Mouse (Mus musculus) midbrain, embryonic 10.5 days (tissue): ENCODE measurements around the gene Barhl1. TPM values are rescaled to one million over a fixed set of nuclear protein-coding genes. Genes with fewer than 3 reads are reported as not detected.

Experiments
- DNase-seq: peaks from one replicate; pipeline ENCODE4 v3.0.0-alpha.2; 2017; ENCODE audit warnings: low spot score
- H3K27ac ChIP-seq: fragments of 300-500 bp; sonication (generic); replicated peaks from 2 replicates; pipeline ENCODE4 v1.5.1; 2016; ENCODE audit warnings: mild to moderate bottlenecking
- H3K27me3 ChIP-seq: fragments of 300-500 bp; sonication (generic); 2 replicates; pipeline ENCODE4 v1.6.1; 2016; ENCODE audit warnings: low read depth, mild to moderate bottlenecking; ENCODE audit not compliant: poor library complexity, severe bottlenecking
- H3K36me3 ChIP-seq: fragments of 300-500 bp; sonication (generic); 2 replicates; pipeline ENCODE4 v1.6.1; 2016; ENCODE audit warnings: mild to moderate bottlenecking, moderate library complexity
- H3K4me1 ChIP-seq: fragments of 300-500 bp; sonication (generic); 2 replicates; pipeline ENCODE4 v1.6.1; 2016
- H3K4me3 ChIP-seq: fragments of 300-500 bp; sonication (generic); 2 replicates; pipeline ENCODE4 v1.5.1; 2016; ENCODE audit warnings: mild to moderate bottlenecking, moderate library complexity
- H3K9me3 ChIP-seq: fragments of 300-500 bp; sonication (generic); replicated peaks from 2 replicates; pipeline ENCODE4 v1.6.1; 2016; ENCODE audit warnings: mild to moderate bottlenecking
- WGBS: fragments of 180-500 bp; shearing (Covaris S2); methylation state at CpG from one replicate; pipeline ENCODE4 v1.1.7; 2016; 5-methylcytosine and 5-hydroxymethylcytosine counted together
- polyA plus RNA-seq: library from polyadenylated mRNA; unstranded; fragments of >200 nt; fragmentation: Nextera tagmentation; extraction: Ambion mirVana; gene quantifications from 2 replicates; pipeline ENCODE4 v1.2.1, GENCODE M21; 2016

Gene Barhl1
- polyA plus RNA-seq, 1 experiment from 2014 or later = 10.9 TPM

DNA sequence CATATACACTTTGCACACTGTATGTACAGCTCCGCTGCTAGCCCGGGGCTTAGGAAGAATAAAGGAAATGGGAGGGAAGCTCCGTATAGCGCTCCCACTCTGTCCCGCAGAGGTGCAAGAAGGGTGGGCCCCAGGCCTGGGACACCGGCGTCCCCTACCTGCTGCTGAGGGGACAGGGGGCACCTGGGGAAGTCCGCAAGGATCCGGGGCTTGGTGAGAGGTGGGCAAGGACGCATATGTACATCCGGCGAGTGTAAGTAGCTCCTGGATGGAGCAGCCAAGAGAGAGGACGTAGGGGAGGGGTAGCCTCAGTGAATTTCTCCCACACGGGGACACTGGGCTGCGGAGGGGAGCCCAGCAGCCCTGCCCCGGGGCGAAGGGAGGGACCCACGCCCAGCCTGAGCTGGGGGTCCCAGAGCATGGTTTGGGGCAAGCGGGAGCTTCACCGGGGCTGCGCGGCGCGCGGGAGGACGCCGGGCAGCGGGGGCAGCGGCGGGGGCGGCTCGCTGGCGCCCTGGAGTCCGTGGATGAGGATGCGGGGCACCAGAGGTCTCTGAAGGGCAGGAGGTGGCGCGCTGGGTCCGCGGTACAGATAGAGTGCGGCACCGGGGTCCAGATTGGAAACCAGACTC, 7.2 kb downstream of the Barhl1 start:
- no peaks in the 10 kb centered on the region for H3K9me3 ChIP-seq
- H3K4me1 ChIP-seq = peaks cover 72% of the 10 kb centered on the region
- H3K36me3 ChIP-seq = 0 out of 2 replicates have a peak, but pooled peaks cover 9% of the 10 kb centered on the region
- under 1% methylated on average over 41 of the region's 41 CpGs for WGBS
- peak; percentile 47 for DNase-seq
- peaks cover 100% of the 10 kb centered on the region for H3K27me3 ChIP-seq
- H3K4me3 ChIP-seq = peak overlapping the region; percentile 53
- peak overlapping the region; percentile 84 for H3K27ac ChIP-seq

DNA sequence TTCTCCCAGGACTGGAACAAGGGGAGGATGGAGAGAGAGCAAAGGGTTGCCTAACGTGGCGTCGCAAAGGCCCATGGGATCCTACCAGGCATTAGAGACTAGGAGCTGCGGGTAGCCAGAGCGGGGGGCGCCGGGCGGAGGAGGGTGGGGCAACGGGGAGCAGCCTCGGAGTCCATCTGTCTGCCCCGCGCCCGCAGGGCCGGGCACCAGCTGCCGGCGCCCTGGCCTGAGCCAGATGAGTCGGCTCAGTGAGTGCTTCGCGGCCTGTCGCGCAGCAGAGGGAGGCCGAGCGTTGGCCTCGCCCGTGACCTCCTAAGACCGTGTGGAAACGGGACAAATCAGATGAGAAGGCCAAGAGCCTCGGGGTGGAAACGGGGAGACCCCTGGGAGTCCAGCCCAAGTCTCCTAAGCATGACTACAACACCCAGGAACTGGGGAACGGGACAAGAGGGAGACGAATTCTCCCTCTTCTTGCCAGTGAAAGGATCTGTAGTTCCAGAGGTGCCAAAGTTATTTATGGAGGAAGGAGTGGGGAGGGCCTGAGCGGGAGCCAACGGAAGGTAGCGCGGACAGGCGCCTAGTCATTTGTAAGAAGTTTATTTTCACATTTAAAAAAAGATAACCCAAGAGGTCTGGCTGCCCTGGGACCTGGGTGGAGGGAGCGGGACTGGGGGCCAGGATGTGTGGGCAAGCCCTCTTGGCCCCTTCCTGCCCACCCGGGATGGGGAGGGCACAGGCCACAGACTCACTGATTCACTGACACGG, 7.9 kb downstream of the Barhl1 start:
- Histone ChIP-seq H3K27me3 (peaks cover 100% of the 10 kb centered on the region), H3K27ac (peak overlapping the region; percentile 84), H3K4me1 (peaks cover 79% of the 10 kb centered on the region), H3K4me3 (peak overlapping the region; percentile 53), H3K36me3 (0 out of 2 replicates have a peak, but pooled peaks cover 9% of the 10 kb centered on the region), H3K9me3 (no peaks in the 10 kb centered on the region)
- peak; percentile 77 for DNase-seq
- WGBS = under 1% methylated on average over 39 of the region's 39 CpGs

DNA sequence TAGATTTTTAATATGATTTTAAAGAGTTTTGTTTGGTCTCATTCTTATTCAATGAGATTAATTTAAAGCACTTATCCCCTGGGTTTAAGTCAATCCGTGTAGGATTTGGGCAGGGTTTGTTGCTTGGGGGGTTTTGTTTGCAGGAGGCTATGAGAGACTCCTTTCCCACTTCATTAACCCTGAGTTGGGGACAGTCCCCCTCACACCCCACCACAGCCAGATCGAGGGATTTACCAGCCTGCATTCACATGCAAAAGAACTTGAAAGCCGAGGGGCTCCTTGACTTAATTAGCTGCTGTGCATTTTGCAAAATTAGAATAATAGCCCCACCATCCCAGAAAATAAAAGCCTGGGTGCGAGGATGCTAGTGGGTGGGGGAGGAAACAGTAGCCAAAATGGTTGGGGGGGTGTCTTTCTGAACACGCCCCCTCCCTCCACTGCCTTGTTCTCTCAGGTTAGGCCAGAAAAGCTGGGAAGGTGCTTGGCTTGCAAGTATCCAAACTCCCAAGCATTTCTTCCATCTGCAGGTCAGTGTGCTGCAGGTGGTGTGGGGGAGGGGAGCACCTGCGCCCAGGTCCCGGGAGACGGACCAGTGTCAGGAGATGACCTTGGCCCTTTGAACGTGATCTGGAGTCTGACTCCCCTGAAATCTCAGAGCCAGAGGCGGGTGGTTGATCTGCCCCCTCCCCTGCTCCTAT, 8.6 kb downstream of the Barhl1 start:
- under 1% methylated on average over 10 of the region's 10 CpGs for WGBS
- Histone ChIP-seq H3K36me3 (peaks cover 12% of the 10 kb centered on the region), H3K9me3 (no peaks in the 10 kb centered on the region), H3K27me3 (peaks cover 100% of the 10 kb centered on the region), H3K4me1 (peaks cover 80% of the 10 kb centered on the region), H3K27ac (peak overlapping the region; percentile 84), H3K4me3 (peak overlapping the region; percentile 53)
- DNase-seq = peak; percentile 37

DNA sequence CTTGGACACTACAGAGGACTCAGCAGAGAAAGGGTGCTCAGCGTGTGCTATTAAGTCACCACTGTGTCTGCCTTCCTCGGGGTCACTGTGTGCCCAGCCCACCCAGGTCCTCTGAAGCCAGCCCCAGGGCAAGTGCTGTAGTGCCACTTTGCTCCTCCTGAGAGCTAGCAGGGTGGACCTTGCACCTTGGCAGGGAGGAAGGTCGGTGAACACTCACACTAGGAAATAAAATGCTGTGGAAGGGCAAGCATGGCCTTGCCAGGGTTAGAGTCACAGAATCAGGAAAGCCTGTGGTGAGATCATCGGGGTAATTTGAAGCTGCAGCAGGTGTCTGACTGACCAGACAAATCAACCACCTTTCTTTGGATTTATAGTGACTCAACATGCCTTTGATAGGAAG, 10.9 kb downstream of the Barhl1 start:
- no peak overlapping the region for H3K27ac ChIP-seq
- peaks cover 28% of the 10 kb centered on the region for H3K36me3 ChIP-seq
- DNase-seq = peak; percentile 58
- H3K4me1 ChIP-seq = peaks cover 61% of the 10 kb centered on the region
- H3K9me3 ChIP-seq = no peaks in the 10 kb centered on the region
- 44% methylated on average over 4 of the region's 4 CpGs for WGBS
- no peak overlapping the region for H3K4me3 ChIP-seq
- peaks cover 100% of the 10 kb centered on the region for H3K27me3 ChIP-seq

DNA sequence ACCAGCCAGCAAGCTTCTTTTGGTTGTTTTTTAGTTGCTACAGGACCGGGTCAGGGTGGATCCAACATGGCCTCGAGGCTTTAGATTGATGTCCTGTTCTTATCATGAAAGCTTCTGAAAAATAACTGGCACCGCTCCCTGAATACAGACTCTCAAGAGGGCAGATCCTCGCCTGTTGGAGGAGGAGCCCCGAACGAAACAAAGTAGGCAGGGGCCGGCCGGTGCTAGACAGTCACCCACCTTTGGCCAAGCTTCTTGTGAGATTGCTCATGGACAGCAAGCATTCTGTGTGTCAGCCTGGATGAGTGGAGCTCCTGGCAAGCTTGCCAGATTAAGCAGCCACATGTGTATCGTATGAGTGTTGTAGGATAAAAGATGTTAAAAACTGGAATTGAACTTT, 11.7 kb downstream of the Barhl1 start:
- Histone ChIP-seq H3K9me3 (no peaks in the 10 kb centered on the region), H3K36me3 (peaks cover 35% of the 10 kb centered on the region), H3K27ac (0 out of 2 replicates have a peak overlapping the region, but pooled peaks have one; percentile 20), H3K4me1 (peaks cover 61% of the 10 kb centered on the region), H3K4me3 (no peak overlapping the region), H3K27me3 (peaks cover 100% of the 10 kb centered on the region)
- no peak for DNase-seq
- WGBS = 69% methylated on average over 9 of the region's 9 CpGs

DNA sequence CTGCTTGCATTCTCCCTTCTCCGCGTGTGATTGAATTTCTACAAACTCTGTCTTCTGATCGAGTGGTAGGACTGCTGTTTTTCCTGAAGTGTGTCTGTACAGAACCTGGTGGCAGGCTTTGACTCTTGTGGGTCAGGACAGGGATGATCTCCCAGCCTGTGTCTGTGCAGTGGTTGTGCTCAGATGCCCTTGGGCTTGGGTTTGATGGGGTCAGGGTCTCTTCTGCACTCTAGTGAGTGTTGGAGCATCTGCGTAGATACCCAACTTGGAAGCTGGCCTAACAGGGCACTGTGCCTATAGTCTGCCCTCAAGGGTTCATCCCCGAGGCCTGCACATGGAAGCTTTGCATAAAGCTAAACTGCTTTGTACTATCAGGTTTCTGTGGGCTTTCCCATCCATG, 12.6 kb downstream of the Barhl1 start:
- 86% methylated on average over 5 of the region's 5 CpGs for WGBS
- Histone ChIP-seq H3K4me1 (peaks cover 53% of the 10 kb centered on the region), H3K36me3 (peaks cover 43% of the 10 kb centered on the region), H3K27ac (no peak overlapping the region), H3K9me3 (no peaks in the 10 kb centered on the region), H3K4me3 (no peak overlapping the region), H3K27me3 (peaks cover 100% of the 10 kb centered on the region)
- DNase-seq = no peak

DNA sequence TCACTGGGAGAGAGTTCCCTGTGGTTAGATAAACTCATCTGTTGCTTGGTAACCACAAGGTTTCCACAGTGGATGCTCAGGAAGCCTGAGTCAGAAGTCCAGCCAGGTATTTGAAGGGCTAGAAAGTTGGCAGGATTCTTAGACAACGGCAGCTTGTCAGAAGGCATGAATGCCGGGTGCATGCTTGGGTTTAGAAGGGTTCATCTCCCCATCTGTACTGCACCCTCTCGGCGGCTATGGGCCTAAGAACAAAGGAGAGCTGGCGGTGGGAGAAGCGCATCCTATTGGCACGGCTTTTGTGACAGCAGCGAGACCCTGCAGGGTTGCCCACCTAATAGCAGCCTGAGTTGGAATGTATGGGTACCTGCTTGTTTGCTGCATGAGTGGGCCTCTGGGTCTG, 14.2 kb downstream of the Barhl1 start:
- H3K4me1 ChIP-seq = peaks cover 38% of the 10 kb centered on the region
- 90% methylated on average over 8 of the region's 8 CpGs for WGBS
- no peaks in the 10 kb centered on the region for H3K9me3 ChIP-seq
- no peak overlapping the region for H3K27ac ChIP-seq
- H3K4me3 ChIP-seq = no peak overlapping the region
- peaks cover 55% of the 10 kb centered on the region for H3K36me3 ChIP-seq
- no peak for DNase-seq
- peaks cover 100% of the 10 kb centered on the region for H3K27me3 ChIP-seq

DNA sequence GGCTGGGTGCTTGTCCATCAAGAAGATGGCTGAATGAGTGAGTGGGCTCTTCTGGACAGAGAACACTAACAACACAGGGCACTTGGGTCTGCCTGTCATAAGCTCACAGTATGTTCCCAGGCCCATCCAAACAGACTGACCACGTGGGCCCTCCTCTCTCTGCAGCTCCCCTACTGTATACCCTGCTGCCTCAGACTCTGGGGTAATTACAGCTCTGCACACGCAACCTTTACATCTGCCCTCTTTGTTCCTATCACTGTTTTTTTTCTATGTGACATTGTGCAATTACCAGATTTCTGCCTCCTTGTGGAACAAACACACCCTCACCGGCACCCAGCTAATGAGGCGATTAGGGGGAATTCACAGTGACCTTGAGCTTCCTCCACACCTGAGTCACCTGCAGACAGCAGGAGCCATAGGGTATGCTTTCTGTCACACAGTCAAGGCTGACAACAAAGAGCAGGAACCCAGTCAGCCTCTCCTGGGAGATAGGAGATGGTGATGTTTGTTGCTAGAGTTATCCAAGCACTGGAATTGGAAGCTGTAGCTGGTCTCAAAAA, 19.0 kb downstream of the Barhl1 start:
- Histone ChIP-seq H3K9me3 (no peaks in the 10 kb centered on the region), H3K27me3 (peaks cover 100% of the 10 kb centered on the region), H3K4me3 (no peak overlapping the region), H3K36me3 (peaks cover 83% of the 10 kb centered on the region), H3K27ac (no peak overlapping the region), H3K4me1 (peaks cover 22% of the 10 kb centered on the region)
- DNase-seq = no peak
- 83% methylated on average over 4 of the region's 4 CpGs for WGBS

DNA sequence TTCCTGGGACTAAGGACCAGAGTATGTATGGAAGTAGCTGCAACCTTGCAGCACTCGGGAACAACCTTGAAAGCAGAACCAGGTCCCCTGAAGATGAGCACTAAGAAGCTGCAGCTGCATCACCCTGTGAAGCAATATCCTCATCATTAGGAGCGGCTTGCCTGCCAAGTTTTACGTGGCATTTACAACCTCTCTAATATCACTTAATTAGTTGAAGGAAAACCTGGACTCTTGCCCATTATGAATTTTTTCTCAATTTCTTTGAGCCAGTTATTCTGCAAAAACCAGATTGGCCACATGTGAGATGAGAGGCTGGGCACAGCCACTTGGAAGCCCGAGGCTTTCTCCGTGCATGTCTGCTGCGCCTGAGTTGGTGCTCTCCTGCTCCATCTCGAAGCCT, 20.6 kb downstream of the Barhl1 start:
- H3K27ac ChIP-seq = no peak overlapping the region
- WGBS = 96% methylated on average over 7 of the region's 7 CpGs
- no peak for DNase-seq
- peaks cover 100% of the 10 kb centered on the region for H3K27me3 ChIP-seq
- no peak overlapping the region for H3K4me3 ChIP-seq
- no peaks in the 10 kb centered on the region for H3K9me3 ChIP-seq
- peaks cover 26% of the 10 kb centered on the region for H3K4me1 ChIP-seq
- H3K36me3 ChIP-seq = peaks cover 84% of the 10 kb centered on the region

DNA sequence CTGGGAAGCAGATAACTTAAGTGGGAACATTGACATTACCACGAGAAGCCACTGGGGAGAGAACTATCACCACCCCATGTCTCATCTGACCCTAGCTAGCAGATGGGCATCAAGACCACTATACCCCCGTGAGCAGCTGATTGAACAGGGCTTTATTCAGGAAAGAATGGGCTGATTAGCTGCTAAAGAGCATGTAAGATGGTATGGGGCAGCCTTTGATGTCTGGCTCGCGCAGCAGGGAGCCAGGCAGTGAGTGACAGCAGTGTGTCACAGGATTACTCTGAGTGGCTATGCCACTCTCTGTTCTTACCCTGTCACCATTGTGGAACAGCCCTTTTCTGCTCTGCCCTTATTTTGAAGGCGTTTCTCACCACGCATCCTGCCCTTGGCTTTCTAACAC, 22.9 kb downstream of the Barhl1 start:
- Histone ChIP-seq H3K9me3 (no peaks in the 10 kb centered on the region), H3K36me3 (peaks cover 87% of the 10 kb centered on the region), H3K27ac (peak overlapping the region; percentile 55; the same call in 1 of the 2 replicates), H3K4me1 (peaks cover 42% of the 10 kb centered on the region), H3K27me3 (peaks cover 100% of the 10 kb centered on the region), H3K4me3 (no peak overlapping the region)
- peak; percentile 47 for DNase-seq
- 34% methylated on average over 6 of the region's 6 CpGs for WGBS

DNA sequence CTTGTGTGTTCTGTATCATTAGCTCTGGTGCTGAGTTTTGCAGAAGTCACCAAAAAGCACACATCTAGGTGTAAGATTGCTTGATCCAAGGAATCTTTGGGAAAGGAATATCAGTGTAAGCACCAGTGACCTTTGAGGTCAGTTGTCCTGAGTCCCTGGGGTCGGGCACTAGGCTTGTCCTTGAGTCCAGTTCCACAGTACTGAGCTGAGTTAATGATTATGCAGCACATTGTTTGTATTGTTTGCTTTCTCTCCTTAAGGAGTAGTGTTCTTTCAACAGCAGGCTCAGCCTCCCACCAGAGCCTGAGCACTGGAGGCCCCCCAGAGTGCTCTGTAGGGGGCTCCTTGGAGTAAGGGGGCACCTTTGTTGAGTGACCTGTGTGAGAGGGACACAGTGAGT, 23.7 kb downstream of the Barhl1 start:
- DNase-seq = no peak
- H3K4me1 ChIP-seq = peaks cover 42% of the 10 kb centered on the region
- H3K36me3 ChIP-seq = peaks cover 87% of the 10 kb centered on the region
- H3K4me3 ChIP-seq = no peak overlapping the region
- peak overlapping the region; percentile 55; the same call in 1 of the 2 replicates for H3K27ac ChIP-seq
- H3K27me3 ChIP-seq = peaks cover 100% of the 10 kb centered on the region
- no peaks in the 10 kb centered on the region for H3K9me3 ChIP-seq
- 26% methylated on average over 1 of the region's 1 CpGs for WGBS

DNA sequence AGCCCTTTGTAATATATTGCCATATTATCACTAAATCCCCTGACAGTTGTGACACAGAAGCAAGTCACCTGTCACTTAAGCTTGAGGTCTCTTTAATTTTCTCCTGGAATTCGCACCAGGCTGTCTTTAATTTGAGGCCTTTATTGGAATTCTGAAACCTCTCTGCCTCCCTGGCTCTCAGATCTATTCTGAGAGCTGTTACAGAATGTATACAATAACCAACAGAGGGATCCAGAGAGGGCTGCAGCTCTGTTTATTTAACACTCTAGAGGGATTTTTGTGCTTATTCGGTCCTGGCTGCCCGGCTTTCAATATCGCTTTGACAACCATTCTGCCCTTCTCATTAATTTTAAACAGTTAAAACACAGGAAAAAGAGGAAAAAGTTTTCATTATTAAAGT, 31.6 kb downstream of the Barhl1 start:
- peaks cover 56% of the 10 kb centered on the region for H3K4me1 ChIP-seq
- WGBS = 66% methylated on average over 4 of the region's 4 CpGs
- no peak overlapping the region for H3K27ac ChIP-seq

More for the DNA sequence above, 31.6 kb downstream of the Barhl1 start:
- no peak for DNase-seq
- H3K4me3 ChIP-seq = no peak overlapping the region
- H3K9me3 ChIP-seq = no peaks in the 10 kb centered on the region
- H3K36me3 ChIP-seq = peaks cover 79% of the 10 kb centered on the region
- peaks cover 28% of the 10 kb centered on the region for H3K27me3 ChIP-seq
